Mouse (Mus musculus) forebrain, embryonic 15.5 days (tissue): ENCODE data around the gene Mark3. TPM values are rescaled to one million over a fixed set of nuclear protein-coding genes. Genes with fewer than 3 reads are reported as not detected.
"Not testable (repeated sequence)": the region's sequence is repeated elsewhere in the genome, so short reads cannot be mapped to it uniquely, and the experiment has no call there.

Experiments
- ATAC-seq: fragments of 200-750 bp; cut with Nextera tagmentation; replicated peaks from 2 replicates; pipeline ENCODE4 v1.8.0; 2017; ENCODE audit warnings: mild to moderate bottlenecking, moderate TSS enrichment, moderate library complexity
- H3K27ac ChIP-seq: fragments of 300-500 bp; sonication (generic); replicated peaks from 2 replicates; pipeline ENCODE4 v1.5.1; 2015; ENCODE audit warnings: mild to moderate bottlenecking, inconsistent platforms
- H3K27me3 ChIP-seq: fragments of 300-500 bp; sonication (generic); 2 replicates; pipeline ENCODE4 v1.6.1; 2015; ENCODE audit warnings: inconsistent platforms
- H3K36me3 ChIP-seq: fragments of 300-500 bp; sonication (generic); 2 replicates; pipeline ENCODE4 v1.6.1; 2015; ENCODE audit warnings: mild to moderate bottlenecking, inconsistent platforms
- H3K4me1 ChIP-seq: fragments of 300-500 bp; sonication (generic); 2 replicates; pipeline ENCODE4 v1.6.1; 2015; ENCODE audit warnings: inconsistent platforms
- H3K4me2 ChIP-seq: fragments of 300-500 bp; sonication (generic); replicated peaks from 2 replicates; pipeline ENCODE4 v1.6.1; 2015; ENCODE audit warnings: mild to moderate bottlenecking, inconsistent platforms
- H3K4me3 ChIP-seq: fragments of 300-500 bp; sonication (generic); 2 replicates; pipeline ENCODE4 v1.5.1; 2015; ENCODE audit warnings: mild to moderate bottlenecking, inconsistent platforms
- H3K9ac ChIP-seq: fragments of 300-500 bp; sonication (generic); replicated peaks from 2 replicates; pipeline ENCODE4 v1.6.1; 2015; ENCODE audit warnings: mild to moderate bottlenecking, inconsistent platforms
- H3K9me3 ChIP-seq: fragments of 300-500 bp; sonication (generic); 2 replicates; pipeline ENCODE4 v1.6.1; 2016; ENCODE audit warnings: inconsistent platforms
- WGBS: fragments of 180-500 bp; shearing (Covaris S2); methylation state at CpG from one replicate; pipeline ENCODE4 v1.1.7; 2015; ENCODE audit warnings: mixed read lengths; 5-methylcytosine and 5-hydroxymethylcytosine counted together
- polyA plus RNA-seq: library from polyadenylated mRNA; unstranded; fragments of >200 nt; fragmentation: Nextera tagmentation; extraction: Ambion mirVana; gene quantifications from 2 replicates; pipeline ENCODE4 v1.2.1, GENCODE M21; 2015

Mark3 gene
- polyA plus RNA-seq, 1 experiment from 2014 or later: 54.4 TPM

- Histone ChIP-seq H3K27me3 (no peaks in the 10 kb centered on the region), H3K27ac (peak overlapping the region; percentile 97), H3K9ac (peak overlapping the region; percentile 88), H3K36me3 (peaks cover 49% of the 10 kb centered on the region), H3K4me3 (peak overlapping the region; percentile 85), H3K9me3 (no peaks in the 10 kb centered on the region), H3K4me1 (peaks cover 34% of the 10 kb centered on the region), H3K4me2 (peak overlapping the region; percentile 86)
- 1% methylated on average over 18 of the region's 18 CpGs for WGBS
- ATAC-seq: no peak
Observed at GRCm38 (mm10) chr12:111539041-111539345, 35.3 kb upstream of the Mark3 start.

DNA sequence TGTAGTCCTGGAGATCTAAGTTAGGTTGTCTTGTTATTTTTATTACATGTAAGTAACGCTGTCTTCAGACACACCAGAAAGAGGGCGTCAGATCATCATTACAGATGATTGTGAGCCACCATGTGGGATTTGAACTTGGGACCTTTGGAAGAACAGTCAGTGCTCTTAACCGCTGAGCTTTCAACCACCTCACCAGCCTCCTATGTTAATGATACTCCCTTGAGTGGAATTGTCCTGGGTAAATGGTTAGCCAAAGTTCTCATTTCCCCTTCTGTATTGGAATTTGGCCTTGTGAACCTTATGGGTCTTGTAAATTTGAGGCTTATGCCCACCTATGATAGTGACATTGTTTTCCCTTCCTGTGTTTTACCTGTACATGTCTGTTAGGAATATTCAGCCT is 27.3 kb upstream of the Mark3 start:
- H3K36me3 ChIP-seq: peaks cover 57% of the 10 kb centered on the region
- ATAC-seq: no peak
- 91% methylated on average over 3 of the region's 3 CpGs for WGBS

GRCm38 (mm10) chr12:111548555-111549289 is 25.6 kb upstream of the Mark3 start:
- no peaks in the 10 kb centered on the region for H3K9me3 ChIP-seq
- no peak overlapping the region for H3K4me3 ChIP-seq
- 62% methylated on average over 2 of the region's 2 CpGs for WGBS
- no peak; the same call in 1 of the 2 replicates for ATAC-seq
- no peak overlapping the region for H3K4me2 ChIP-seq
- H3K9ac ChIP-seq: no peak overlapping the region
- no peaks in the 10 kb centered on the region for H3K4me1 ChIP-seq
- no peak overlapping the region for H3K27ac ChIP-seq
- H3K36me3 ChIP-seq: peaks cover 41% of the 10 kb centered on the region
- H3K27me3 ChIP-seq: no peaks in the 10 kb centered on the region

More for the DNA sequence above, 27.3 kb upstream of the Mark3 start:
- Histone ChIP-seq H3K4me3 (no peak overlapping the region), H3K4me2 (no peak overlapping the region), H3K27me3 (no peaks in the 10 kb centered on the region), H3K9me3 (no peaks in the 10 kb centered on the region), H3K9ac (no peak overlapping the region), H3K4me1 (no peaks in the 10 kb centered on the region), H3K27ac (no peak overlapping the region)

GRCm38 (mm10) chr12:111550679-111551078 is 23.6 kb upstream of the Mark3 start:
- H3K9me3 ChIP-seq: no peaks in the 10 kb centered on the region
- H3K36me3 ChIP-seq: peaks cover 26% of the 10 kb centered on the region
- 56% methylated on average over 1 of the region's 1 CpGs for WGBS
- H3K27ac ChIP-seq: no peak overlapping the region
- no peaks in the 10 kb centered on the region for H3K27me3 ChIP-seq
- no peak overlapping the region for H3K4me3 ChIP-seq
- no peak overlapping the region for H3K4me2 ChIP-seq
- ATAC-seq: no peak
- no peak overlapping the region for H3K9ac ChIP-seq
- no peaks in the 10 kb centered on the region for H3K4me1 ChIP-seq

- no peak overlapping the region for H3K4me2 ChIP-seq
- H3K9ac ChIP-seq: no peak overlapping the region
- H3K4me1 ChIP-seq: no peaks in the 10 kb centered on the region
- no peaks in the 10 kb centered on the region for H3K27me3 ChIP-seq
- H3K27ac ChIP-seq: no peak overlapping the region
- no peak overlapping the region for H3K4me3 ChIP-seq
- H3K36me3 ChIP-seq: peaks cover 13% of the 10 kb centered on the region
- ATAC-seq: no peak
- no peaks in the 10 kb centered on the region for H3K9me3 ChIP-seq
- 60% methylated on average over 8 of the region's 8 CpGs for WGBS
Observed at GRCm38 (mm10) chr12:111552342-111552741, 22.0 kb upstream of the Mark3 start.

DNA sequence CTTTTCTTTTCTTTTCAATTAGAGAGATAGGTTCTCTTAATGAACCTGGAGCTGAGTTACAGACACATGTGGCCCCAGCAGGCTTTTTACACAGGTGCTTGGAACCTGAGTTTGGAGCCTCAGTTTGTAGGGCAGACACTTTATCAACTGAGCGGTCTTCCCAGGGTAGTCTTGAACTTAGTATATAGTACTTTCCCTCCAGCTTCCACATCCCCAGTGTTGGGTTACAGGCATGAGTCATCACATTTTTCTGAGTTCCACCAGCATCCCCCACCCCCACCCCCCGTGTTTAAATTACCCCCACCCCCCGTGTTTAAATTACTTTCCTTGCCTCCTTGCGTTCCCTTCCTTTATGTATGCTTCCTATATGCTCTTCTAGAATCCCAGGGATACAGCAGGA is 19.0 kb upstream of the Mark3 start:
- H3K4me3 ChIP-seq: no peak overlapping the region
- H3K9ac ChIP-seq: no peak overlapping the region
- H3K4me2 ChIP-seq: no peak overlapping the region
- no peak for ATAC-seq
- WGBS: 67% methylated on average over 4 of the region's 4 CpGs
- H3K4me1 ChIP-seq: no peaks in the 10 kb centered on the region
- no peaks in the 10 kb centered on the region for H3K27me3 ChIP-seq
- no peak overlapping the region for H3K27ac ChIP-seq
- H3K36me3 ChIP-seq: no peaks in the 10 kb centered on the region
- H3K9me3 ChIP-seq: no peaks in the 10 kb centered on the region

DNA sequence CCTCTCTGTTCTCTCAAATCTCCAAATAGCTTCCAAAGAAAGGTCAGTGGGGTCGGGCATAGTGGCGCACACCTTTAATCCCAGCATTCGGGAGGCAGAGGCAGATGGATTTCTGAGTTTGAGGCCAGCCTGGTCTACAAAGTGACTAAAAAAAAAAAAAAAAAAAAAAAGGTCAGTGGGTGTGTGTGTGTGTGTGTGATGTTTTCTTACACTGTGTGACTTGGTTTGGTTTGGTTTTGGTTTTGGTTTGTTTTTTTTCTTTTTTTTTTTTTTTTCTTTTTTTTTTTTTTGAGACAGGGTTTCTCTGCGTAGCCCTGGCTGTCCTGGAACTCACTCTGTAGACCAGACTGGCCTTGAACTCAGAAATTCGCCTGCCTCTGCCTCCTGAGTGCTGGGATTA is 18.4 kb upstream of the Mark3 start:
- H3K27ac ChIP-seq, ATAC-seq, H3K9me3 ChIP-seq, H3K4me2 ChIP-seq, H3K36me3 ChIP-seq, H3K9ac ChIP-seq, H3K4me1 ChIP-seq, H3K4me3 ChIP-seq, H3K27me3 ChIP-seq: not testable (repeated sequence)
- WGBS: 83% methylated on average over 5 of the region's 5 CpGs

GRCm38 (mm10) chr12:111557538-111557937 is 16.8 kb upstream of the Mark3 start:
- Histone ChIP-seq H3K27ac (no peak overlapping the region), H3K9me3 (no peaks in the 10 kb centered on the region), H3K4me2 (no peak overlapping the region), H3K4me3 (no peak overlapping the region), H3K36me3 (no peaks in the 10 kb centered on the region), H3K9ac (no peak overlapping the region), H3K4me1 (no peaks in the 10 kb centered on the region), H3K27me3 (no peaks in the 10 kb centered on the region)
- 71% methylated on average over 6 of the region's 6 CpGs for WGBS
- no peak for ATAC-seq

DNA sequence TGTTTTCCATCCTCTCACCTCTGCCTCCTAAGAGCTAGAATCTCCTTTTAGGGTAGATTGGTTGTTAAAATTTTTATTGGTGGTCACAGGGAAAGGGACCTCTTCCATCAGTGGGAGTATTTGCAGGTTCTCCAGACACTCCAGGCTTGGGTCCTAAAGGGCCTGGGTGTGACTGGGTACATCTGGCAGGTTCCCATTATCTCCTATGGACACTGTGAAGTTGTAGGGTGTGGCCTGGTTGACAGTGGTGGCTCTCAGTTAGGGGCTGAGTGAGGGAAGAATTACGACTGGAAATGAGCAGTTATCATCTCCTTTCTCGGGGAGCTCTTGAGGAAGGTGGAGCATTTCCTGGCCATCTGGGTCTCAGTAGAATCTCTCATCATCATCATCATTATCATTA is 15.7 kb upstream of the Mark3 start:
- Histone ChIP-seq H3K4me1 (no peaks in the 10 kb centered on the region), H3K4me2 (no peak overlapping the region), H3K27me3 (no peaks in the 10 kb centered on the region), H3K36me3 (no peaks in the 10 kb centered on the region), H3K4me3 (no peak overlapping the region), H3K9ac (no peak overlapping the region), H3K27ac (no peak overlapping the region), H3K9me3 (no peaks in the 10 kb centered on the region)
- WGBS: 57% methylated on average over 2 of the region's 2 CpGs
- ATAC-seq: no peak

- H3K4me2 ChIP-seq: peak overlapping the region; percentile 25
- H3K27me3 ChIP-seq: no peaks in the 10 kb centered on the region
- ATAC-seq: no peak; the same call in 1 of the 2 replicates
- 61% methylated on average over 18 of the region's 18 CpGs for WGBS
- 0 out of 2 replicates have a peak overlapping the region, but pooled peaks have one; percentile 15 for H3K4me3 ChIP-seq
- H3K4me1 ChIP-seq: no peaks in the 10 kb centered on the region
- H3K9me3 ChIP-seq: no peaks in the 10 kb centered on the region
- 0 out of 2 replicates have a peak overlapping the region, but pooled peaks have one; percentile 24 for H3K9ac ChIP-seq
- no peaks in the 10 kb centered on the region for H3K36me3 ChIP-seq
- peak overlapping the region; percentile 70 for H3K27ac ChIP-seq
Observed at GRCm38 (mm10) chr12:111559647-111560258, 14.6 kb upstream of the Mark3 start.

DNA sequence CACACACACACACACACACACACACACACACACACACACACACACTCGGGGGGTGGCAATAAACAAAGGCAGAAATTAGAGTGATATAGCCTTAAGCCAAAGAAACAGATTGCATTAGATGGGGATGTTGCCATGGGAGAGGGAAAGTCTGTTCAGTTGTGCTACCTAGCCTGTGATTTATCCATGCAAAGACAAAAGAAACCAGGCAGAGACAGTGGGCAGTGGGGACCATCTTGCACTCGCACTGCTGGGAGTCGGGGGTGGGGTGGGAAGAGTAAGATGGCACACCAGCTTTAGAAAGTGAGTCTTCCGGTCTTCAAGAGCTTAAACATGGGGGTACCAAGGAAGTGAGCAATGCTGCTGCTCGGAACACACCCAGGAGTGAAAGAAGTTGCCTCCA is 14.0 kb upstream of the Mark3 start:
- WGBS: 69% methylated on average over 5 of the region's 5 CpGs
- H3K9me3 ChIP-seq: no peaks in the 10 kb centered on the region

DNA sequence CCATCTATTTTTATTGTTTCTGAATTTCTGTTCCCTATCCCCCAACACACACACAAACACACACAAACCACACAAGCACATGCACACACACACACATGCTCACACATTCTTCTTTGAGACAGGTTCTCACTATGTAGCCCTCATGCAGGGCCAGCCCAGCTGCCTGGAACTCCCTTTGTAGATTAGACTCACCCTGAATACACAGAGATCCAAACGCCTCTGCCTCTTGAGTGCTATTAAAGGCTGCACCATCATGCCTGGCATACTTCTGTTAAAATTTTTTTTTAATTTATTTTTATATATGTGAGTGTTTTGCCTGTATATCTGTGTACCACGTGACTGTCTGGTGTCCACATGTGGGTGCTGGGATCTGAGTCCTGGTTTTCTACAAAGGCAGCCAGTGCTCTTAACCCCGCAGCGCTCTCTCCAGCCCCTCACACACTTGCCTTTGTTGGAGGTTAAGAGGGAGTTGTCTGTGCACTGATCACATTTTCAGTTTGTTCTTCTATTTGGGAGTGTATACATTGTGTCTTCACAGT is 12.0 kb upstream of the Mark3 start:
- Histone ChIP-seq H3K27ac (no peak overlapping the region), H3K36me3 (no peaks in the 10 kb centered on the region), H3K4me1 (no peaks in the 10 kb centered on the region), H3K9me3 (no peaks in the 10 kb centered on the region), H3K9ac (no peak overlapping the region), H3K27me3 (no peaks in the 10 kb centered on the region), H3K4me2 (no peak overlapping the region), H3K4me3 (no peak overlapping the region)
- no peak for ATAC-seq
- WGBS: 48% methylated on average over 4 of the region's 4 CpGs

More for the DNA sequence above, 14.0 kb upstream of the Mark3 start:
- Histone ChIP-seq H3K4me2 (peak overlapping the region; percentile 25; the same call in 1 of the 2 replicates), H3K36me3 (no peaks in the 10 kb centered on the region), H3K4me3 (no peak overlapping the region), H3K9ac (no peak overlapping the region), H3K27me3 (no peaks in the 10 kb centered on the region), H3K4me1 (no peaks in the 10 kb centered on the region), H3K27ac (peak overlapping the region; percentile 70)
- ATAC-seq: no peak; the same call in 1 of the 2 replicates
